Mouse (Mus musculus): Measurements from ENCODE around the gene BC028528.
"Not testable (repeated sequence)": the region's sequence is repeated elsewhere in the genome, so short reads cannot be mapped to it uniquely, and the experiment has no call there.

DNA sequence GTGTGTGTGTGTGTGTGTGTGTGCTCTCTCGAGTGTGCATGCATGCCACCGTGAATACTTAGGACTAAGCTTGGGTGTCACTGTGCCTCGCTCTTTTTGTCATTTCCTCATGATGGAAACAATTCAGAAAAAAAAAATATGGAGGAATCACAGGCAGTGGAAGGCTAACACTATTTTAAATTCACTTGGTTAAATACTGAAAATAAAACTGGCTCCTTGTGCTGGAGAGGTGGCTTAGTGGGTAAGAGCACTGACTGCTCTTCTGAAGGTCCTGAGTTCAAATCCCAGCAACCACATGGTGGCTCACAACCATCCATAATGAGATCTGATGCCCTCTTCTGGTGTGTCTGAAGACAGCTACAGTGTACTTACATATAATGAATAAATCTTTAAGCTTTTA lies 33.5 kb downstream of the BC028528 start:
- not testable (repeated sequence) for TF ChIP-seq POLR2A (IDR thresholded peaks at IDR 0.05; ENCODE audit: low read depth, low read length); CTCF (IDR thresholded peaks at IDR 0.05; ENCODE audit: borderline replicate concordance, insufficient read depth, low read length)

Data from embryonic fibroblast, embryonic 13.5 days (primary cell).